Mouse (Mus musculus) urinary bladder, postnatal 10 days (tissue): ENCODE results near the gene Tnks1bp1.

ENCODE experiments used
- DNase-seq: peaks from one replicate; pipeline ENCODE4 v3.0.0; 2022; ENCODE audit warnings: low spot score

Tnks1bp1 gene

GRCm38 (mm10) chr2:85091325-85091724 lies 43.5 kb downstream of the Tnks1bp1 start:
- no peak for DNase-seq

GRCm38 (mm10) chr2:85093376-85093775 lies 45.6 kb downstream of the Tnks1bp1 start:
- no peak for DNase-seq

DNA sequence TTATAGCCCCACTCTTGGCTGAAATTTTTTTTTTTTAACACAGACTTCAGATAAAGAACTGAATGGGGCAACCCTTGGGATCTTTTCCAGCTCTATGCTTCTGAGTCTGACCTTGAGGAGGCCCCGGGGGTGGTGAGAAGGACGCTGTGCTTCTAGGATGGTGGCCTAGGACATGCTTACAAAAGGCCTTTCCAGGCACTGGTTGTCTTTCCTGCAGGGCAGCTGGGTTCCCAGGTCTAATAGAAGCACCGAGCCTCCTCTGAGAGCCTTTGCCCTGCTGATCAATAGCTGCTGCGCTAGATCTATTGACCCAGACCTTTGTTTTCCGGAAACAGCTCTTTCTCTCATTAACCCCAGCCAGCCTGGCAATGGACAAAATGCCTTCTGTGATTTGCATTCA lies 48.1 kb downstream of the Tnks1bp1 start:
- DNase-seq = no peak

DNA sequence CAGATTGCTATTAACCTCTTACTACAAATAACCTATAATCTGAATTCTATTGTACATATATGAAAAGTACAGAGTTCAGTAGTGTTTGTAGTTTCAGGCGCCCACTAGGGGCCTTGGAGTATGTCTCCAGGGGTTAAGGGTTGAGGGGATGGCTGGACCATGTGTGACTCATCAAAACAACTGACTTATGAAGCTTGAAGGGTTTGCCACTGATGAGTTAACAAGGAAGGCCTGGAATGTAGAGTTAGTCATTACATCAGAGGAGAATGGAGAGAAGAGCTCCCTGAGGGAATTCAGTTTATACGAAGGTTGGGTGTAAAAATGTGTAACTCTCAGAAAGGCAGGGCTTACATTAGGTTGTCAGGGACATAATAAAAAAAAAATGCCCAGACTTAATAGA lies 50.2 kb downstream of the Tnks1bp1 start:
- DNase-seq = no peak

- no peak for DNase-seq
These were observed 51.1 kb downstream of the Tnks1bp1 start for GRCm38 (mm10) chr2:85098824-85099511.

GRCm38 (mm10) chr2:85103201-85103600 lies 55.4 kb downstream of the Tnks1bp1 start:
- DNase-seq = no peak

DNA sequence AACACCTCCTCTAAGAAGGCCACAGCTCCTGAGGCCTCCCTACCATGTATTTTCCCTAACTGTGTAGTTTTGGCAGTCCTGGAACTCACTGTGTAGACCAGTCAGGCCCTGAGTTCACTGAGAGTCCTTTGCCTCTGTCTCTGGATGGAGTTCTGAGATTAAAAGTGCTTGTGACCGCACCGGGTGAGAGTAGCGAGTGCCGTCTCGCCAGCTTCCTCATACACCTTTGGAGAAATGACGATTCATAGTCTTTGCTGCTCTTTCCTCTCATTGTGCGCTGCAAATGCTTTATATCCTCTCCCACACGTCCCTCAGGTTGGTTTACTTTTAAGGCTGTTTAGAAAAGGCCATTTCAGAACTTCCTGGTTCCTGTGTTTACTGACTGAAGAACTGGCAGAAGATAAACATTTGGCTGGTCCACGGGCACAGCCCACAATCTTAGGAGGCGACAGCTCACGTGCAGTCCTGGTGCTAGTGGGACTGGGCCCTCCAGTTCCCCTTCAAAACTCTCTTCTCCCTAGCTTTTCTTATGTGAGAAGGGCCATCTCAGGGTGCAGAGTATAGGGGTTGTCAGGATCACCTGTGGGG lies 57.7 kb downstream of the Tnks1bp1 start:
- no peak for DNase-seq

DNA sequence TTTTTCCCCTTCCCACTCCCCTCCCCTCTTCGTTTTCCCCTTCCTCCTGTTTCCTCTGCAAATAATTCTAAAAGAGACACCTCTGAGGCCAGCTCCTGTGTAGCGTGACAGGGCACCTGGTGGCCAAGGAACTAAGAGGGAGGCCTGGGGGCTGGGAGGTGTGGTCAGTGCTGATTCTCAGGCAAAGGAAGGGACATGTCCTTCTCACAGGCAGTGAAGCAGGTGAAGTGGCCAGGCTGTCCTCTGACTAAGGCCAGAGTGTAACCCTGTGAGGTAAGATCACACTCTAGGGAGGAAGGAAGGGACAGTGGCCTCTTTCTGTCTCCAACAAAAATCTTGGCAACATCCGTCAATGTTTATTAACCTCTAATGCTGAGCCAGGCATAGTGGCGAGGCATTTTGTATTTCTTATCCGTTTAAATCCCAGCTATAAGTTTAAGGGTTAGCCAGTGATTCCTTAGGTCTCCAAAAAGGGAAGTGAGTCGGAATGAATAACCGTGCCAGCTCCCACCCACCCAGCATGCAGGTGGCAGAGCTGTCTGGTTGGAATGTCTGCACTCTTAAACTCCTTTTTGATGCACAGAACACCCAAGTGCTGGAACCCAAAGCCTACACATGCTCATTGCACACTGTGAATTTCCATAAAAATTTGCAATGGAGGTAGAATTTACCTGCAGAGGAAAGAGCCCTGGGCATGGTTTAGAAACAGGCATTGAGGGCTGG lies 58.4 kb downstream of the Tnks1bp1 start:
- DNase-seq = no peak

- DNase-seq = no peak
These were observed 59.1 kb downstream of the Tnks1bp1 start for GRCm38 (mm10) chr2:85106941-85107340.

GRCm38 (mm10) chr2:85110288-85110875 lies 62.6 kb downstream of the Tnks1bp1 start:
- DNase-seq = no peak
